Mouse (Mus musculus): ENCODE results near the gene 4931408C20Rik.

The 4931408C20Rik gene

GRCm38 (mm10) chr1:26686842-26687760 lies at the start of gene 4931408C20Rik:
Gene 4931408C20Rik, minus strand, starts transcription at chr1:26687460.
- in situ Hi-C loops (cut with MboI; ENCODE audit: unreplicated experiment in 2 of 2), result no loop called here

GRCm38 (mm10) chr1:26687926-26688325 lies 666 bp upstream of the 4931408C20Rik start:
- in situ Hi-C loops (cut with MboI; ENCODE audit: unreplicated experiment in 2 of 2), result no loop called here

- in situ Hi-C loops (cut with MboI; ENCODE audit: unreplicated experiment in 2 of 2), result no loop called here
Observed at GRCm38 (mm10) chr1:26685952-26686693, 1.1 kb downstream of the 4931408C20Rik start.

- in situ Hi-C loops (cut with MboI; ENCODE audit: unreplicated experiment in 2 of 2), result no loop called here
Observed at GRCm38 (mm10) chr1:26685383-26685782, 1.9 kb downstream of the 4931408C20Rik start.

- in situ Hi-C loops (cut with MboI; ENCODE audit: unreplicated experiment in 2 of 2), result no loop called here
Observed at GRCm38 (mm10) chr1:26649704-26650388, 37.4 kb downstream of the 4931408C20Rik start.

- in situ Hi-C loops (cut with MboI; ENCODE audit: unreplicated experiment in 2 of 2), result no loop called here
Observed at GRCm38 (mm10) chr1:26636051-26636450, 51.2 kb downstream of the 4931408C20Rik start.
